Mouse (Mus musculus) bone marrow, adult 2 months (tissue): ENCODE results near the gene Clec14a.

Experiments
- CTCF ChIP-seq: fragments of 200-500 bp; IDR thresholded peaks from 2 replicates; pipeline ENCODE4 v1.5.1; 2011; ENCODE audit warnings: low read length, control low read depth; ENCODE audit not compliant: control insufficient read depth, insufficient read depth
- POLR2A ChIP-seq: fragments of 200-500 bp; IDR thresholded peaks from 2 replicates; pipeline ENCODE4 v1.6.1; 2011; ENCODE audit warnings: low read depth, mild to moderate bottlenecking, control low read depth, low read length, borderline replicate concordance; ENCODE audit not compliant: control insufficient read depth

GRCm38 (mm10) chr12:58270520-58270919 lies 1.4 kb upstream of the Clec14a start:
- TF ChIP-seq CTCF: no peak
- no peak for TF ChIP-seq POLR2A
